Mouse (Mus musculus) lung, embryonic 16.5 days (tissue): ENCODE results near the gene Stxbp3. TPM values are rescaled to one million over a fixed set of nuclear protein-coding genes. Genes with fewer than 3 reads are reported as not detected.
"Not testable (repeated sequence)": the region's sequence is repeated elsewhere in the genome, so short reads cannot be mapped to it uniquely, and the experiment has no call there.

Experiments
- ATAC-seq: fragments of 200-750 bp; cut with Nextera tagmentation; 2 replicates; pipeline ENCODE4 v1.8.0; 2017; ENCODE audit warnings: low read depth, mild to moderate bottlenecking, moderate library complexity
- H3K27ac ChIP-seq: fragments of 300-500 bp; sonication (generic); 2 replicates; pipeline ENCODE4 v1.5.1; 2014; ENCODE audit warnings: mild to moderate bottlenecking, control low read depth, low read length
- H3K27me3 ChIP-seq: fragments of 300-500 bp; sonication (generic); 2 replicates; pipeline ENCODE4 v1.6.1; 2014; ENCODE audit warnings: low read depth, low read length, mixed read lengths; ENCODE audit not compliant: control insufficient read depth, insufficient read depth
- H3K36me3 ChIP-seq: fragments of 300-500 bp; sonication (generic); 2 replicates; pipeline ENCODE4 v1.6.1; 2014; ENCODE audit warnings: low read length; ENCODE audit not compliant: control insufficient read depth, insufficient read depth
- H3K4me1 ChIP-seq: fragments of 300-500 bp; sonication (generic); replicated peaks from 2 replicates; pipeline ENCODE4 v1.6.1; 2014; ENCODE audit warnings: low read length, mixed read lengths; ENCODE audit not compliant: control insufficient read depth, insufficient read depth
- H3K4me2 ChIP-seq: fragments of 300-500 bp; sonication (generic); 2 replicates; pipeline ENCODE4 v1.6.1; 2014; ENCODE audit warnings: low read depth, low read length, control low read depth
- H3K4me3 ChIP-seq: fragments of 300-500 bp; sonication (generic); 2 replicates; pipeline ENCODE4 v1.5.1; 2014; ENCODE audit warnings: mild to moderate bottlenecking, low read length, control low read depth
- H3K9ac ChIP-seq: fragments of 300-500 bp; sonication (generic); 2 replicates; pipeline ENCODE4 v1.6.1; 2014; ENCODE audit warnings: low read length, control low read depth
- H3K9me3 ChIP-seq: fragments of 300-500 bp; sonication (generic); 2 replicates; pipeline ENCODE4 v1.6.1; 2016; ENCODE audit warnings: low read length; ENCODE audit not compliant: control insufficient read depth
- WGBS: fragments of 180-500 bp; shearing (Covaris S2); extraction: QIAGEN DNeasy Blood & Tissue Kit; methylation state at CpG from one replicate; pipeline ENCODE4 v1.1.7; 2014; 5-methylcytosine and 5-hydroxymethylcytosine counted together
- polyA plus RNA-seq: library from polyadenylated mRNA; unstranded; fragments of >200 nt; fragmentation: Nextera tagmentation; extraction: Ambion mirVana; gene quantifications from 2 replicates; pipeline ENCODE4 v1.2.1, GENCODE M21; 2015

Gene Stxbp3
- polyA plus RNA-seq, 1 experiment from 2014 or later = 50.7 TPM

GRCm38 (mm10) chr3:108833717-108834116 is 6.6 kb downstream of the Stxbp3 start:
- not testable (repeated sequence) for H3K36me3 ChIP-seq, H3K27me3 ChIP-seq, H3K4me1 ChIP-seq, H3K9ac ChIP-seq, ATAC-seq, H3K4me3 ChIP-seq, H3K9me3 ChIP-seq, H3K27ac ChIP-seq, H3K4me2 ChIP-seq
- WGBS = 90% methylated on average over 1 of the region's 1 CpGs

DNA sequence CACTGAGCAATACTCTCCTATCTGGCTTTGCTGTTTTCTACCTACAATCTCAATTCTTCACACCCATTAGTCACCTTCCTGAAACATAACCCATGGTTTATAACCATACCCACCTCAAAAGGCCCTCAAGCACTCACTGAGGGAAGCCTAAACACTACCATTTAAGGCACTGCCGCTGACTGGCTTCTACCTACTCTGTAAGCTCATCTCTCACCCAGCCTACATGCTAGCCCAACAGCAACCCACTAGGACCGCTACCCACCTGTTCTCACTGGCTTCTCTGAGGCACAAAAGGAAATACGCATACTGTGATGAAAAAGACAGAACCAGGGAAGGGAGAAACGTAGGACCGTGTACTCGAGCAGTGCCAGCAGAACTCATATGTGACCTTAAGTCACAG is 8.6 kb downstream of the Stxbp3 start:
- 90% methylated on average over 6 of the region's 6 CpGs for WGBS
- no peak for ATAC-seq
- H3K36me3 ChIP-seq = peaks cover 5% of the 10 kb centered on the region; the same call in 1 of the 2 replicates
- peaks cover 2% of the 10 kb centered on the region; the same call in 1 of the 2 replicates for H3K4me1 ChIP-seq
- H3K27ac ChIP-seq = no peak overlapping the region
- no peaks in the 10 kb centered on the region for H3K27me3 ChIP-seq
- H3K9me3 ChIP-seq = no peaks in the 10 kb centered on the region
- no peak overlapping the region for H3K4me3 ChIP-seq
- H3K9ac ChIP-seq = no peak overlapping the region
- H3K4me2 ChIP-seq = no peak overlapping the region

- peak overlapping the region; percentile 65 for H3K27ac ChIP-seq
- H3K4me2 ChIP-seq = 0 out of 2 replicates have a peak overlapping the region, but pooled peaks have one; percentile 14
- no peak overlapping the region for H3K4me3 ChIP-seq
- peak; percentile 96 for ATAC-seq
- WGBS = 67% methylated on average over 11 of the region's 11 CpGs
- no peaks in the 10 kb centered on the region for H3K27me3 ChIP-seq
- no peaks in the 10 kb centered on the region for H3K9me3 ChIP-seq
- H3K36me3 ChIP-seq = peaks cover 9% of the 10 kb centered on the region; the same call in 1 of the 2 replicates
- no peak overlapping the region for H3K9ac ChIP-seq
- peaks cover 2% of the 10 kb centered on the region; the same call in 1 of the 2 replicates for H3K4me1 ChIP-seq
These were observed 9.8 kb downstream of the Stxbp3 start for GRCm38 (mm10) chr3:108830493-108830892.

DNA sequence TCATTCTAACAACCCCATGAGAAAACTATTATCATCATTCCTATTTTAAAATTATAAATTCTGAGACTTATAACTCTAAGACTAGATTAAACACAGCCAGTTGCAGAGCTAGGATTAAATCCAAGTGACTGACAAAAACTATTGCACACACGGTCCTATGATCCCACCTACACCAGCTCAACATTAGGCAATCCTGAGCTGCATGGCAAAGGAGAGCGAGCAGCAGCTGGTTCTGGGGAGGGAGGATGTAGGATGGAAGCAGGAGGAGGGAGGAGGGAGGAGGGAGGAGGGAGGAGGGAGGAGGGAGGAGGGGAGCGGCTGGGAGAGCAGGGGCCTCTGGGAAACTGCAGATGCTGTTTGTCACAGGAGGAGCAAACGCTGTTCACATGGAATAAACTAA is 24.7 kb downstream of the Stxbp3 start:
- H3K36me3 ChIP-seq = peaks cover 6% of the 10 kb centered on the region; the same call in 1 of the 2 replicates
- H3K9me3 ChIP-seq = no peaks in the 10 kb centered on the region
- WGBS = 61% methylated on average over 4 of the region's 4 CpGs
- no peak for ATAC-seq
- no peaks in the 10 kb centered on the region for H3K4me1 ChIP-seq
- H3K9ac ChIP-seq = no peak overlapping the region
- H3K27me3 ChIP-seq = no peaks in the 10 kb centered on the region
- H3K4me3 ChIP-seq = no peak overlapping the region
- no peak overlapping the region for H3K4me2 ChIP-seq
- H3K27ac ChIP-seq = no peak overlapping the region

DNA sequence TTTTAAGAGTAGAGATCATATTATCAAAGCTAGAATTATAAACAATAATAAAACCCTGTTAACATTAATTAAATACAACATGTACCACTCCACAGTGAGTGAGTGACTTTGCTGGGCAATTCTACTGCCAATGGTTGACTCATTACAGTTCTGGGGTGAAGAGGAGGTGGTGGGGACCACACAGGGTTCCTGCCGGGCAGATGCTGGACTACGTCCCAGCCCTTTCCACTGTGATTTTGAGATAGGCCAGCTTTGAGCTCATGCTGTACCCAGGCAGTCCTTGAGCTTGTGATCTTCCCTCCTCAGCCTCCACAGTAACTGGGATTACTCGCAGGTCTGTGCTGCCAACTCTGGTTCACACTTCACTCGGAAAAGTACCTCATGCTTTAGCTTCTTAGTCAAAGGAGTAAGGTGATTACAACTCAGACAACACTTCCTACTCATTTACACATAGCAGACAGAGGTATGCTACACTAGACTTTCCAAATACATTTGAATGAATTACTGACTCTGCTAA is 29.5 kb downstream of the Stxbp3 start:
- Histone ChIP-seq H3K9me3 (no peaks in the 10 kb centered on the region), H3K27me3 (no peaks in the 10 kb centered on the region), H3K36me3 (peaks cover 6% of the 10 kb centered on the region; the same call in 1 of the 2 replicates), H3K27ac (no peak overlapping the region), H3K4me2 (no peak overlapping the region), H3K9ac (no peak overlapping the region), H3K4me1 (no peaks in the 10 kb centered on the region), H3K4me3 (no peak overlapping the region)
- ATAC-seq = peak; percentile 78
- 57% methylated on average over 4 of the region's 4 CpGs for WGBS

DNA sequence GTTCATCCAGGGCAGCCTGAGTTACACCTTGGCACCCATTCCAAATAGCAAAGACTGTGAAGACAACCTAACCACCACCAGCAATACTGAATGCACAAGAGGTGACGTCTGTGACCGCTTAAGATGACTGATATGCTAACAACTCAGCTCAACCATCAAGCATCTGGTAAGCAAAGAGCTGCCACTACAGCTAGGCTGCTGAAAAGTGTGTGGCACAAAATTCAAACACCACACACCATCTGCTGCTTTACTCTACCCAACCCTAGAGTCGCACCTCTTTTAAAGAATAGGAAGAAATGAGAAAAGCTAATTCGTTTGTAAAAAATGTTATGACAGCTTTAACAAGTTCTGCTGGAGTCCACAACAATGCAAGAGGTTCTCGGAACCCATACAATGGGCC is 34.7 kb downstream of the Stxbp3 start:
- Histone ChIP-seq H3K9ac (no peak overlapping the region), H3K36me3 (peaks cover 30% of the 10 kb centered on the region), H3K27me3 (no peaks in the 10 kb centered on the region), H3K9me3 (no peaks in the 10 kb centered on the region), H3K4me1 (no peaks in the 10 kb centered on the region), H3K4me3 (no peak overlapping the region), H3K27ac (no peak overlapping the region), H3K4me2 (no peak overlapping the region)
- 80% methylated on average over 5 of the region's 5 CpGs for WGBS
- no peak for ATAC-seq

GRCm38 (mm10) chr3:108798375-108798774 is 42.0 kb downstream of the Stxbp3 start:
- H3K9me3 ChIP-seq = no peaks in the 10 kb centered on the region
- H3K27me3 ChIP-seq = no peaks in the 10 kb centered on the region
- H3K4me3 ChIP-seq = no peak overlapping the region
- no peak overlapping the region for H3K27ac ChIP-seq
- 68% methylated on average over 2 of the region's 2 CpGs for WGBS
- H3K4me2 ChIP-seq = no peak overlapping the region
- H3K4me1 ChIP-seq = no peaks in the 10 kb centered on the region
- no peak overlapping the region for H3K9ac ChIP-seq
- H3K36me3 ChIP-seq = peaks cover 48% of the 10 kb centered on the region
- no peak for ATAC-seq

DNA sequence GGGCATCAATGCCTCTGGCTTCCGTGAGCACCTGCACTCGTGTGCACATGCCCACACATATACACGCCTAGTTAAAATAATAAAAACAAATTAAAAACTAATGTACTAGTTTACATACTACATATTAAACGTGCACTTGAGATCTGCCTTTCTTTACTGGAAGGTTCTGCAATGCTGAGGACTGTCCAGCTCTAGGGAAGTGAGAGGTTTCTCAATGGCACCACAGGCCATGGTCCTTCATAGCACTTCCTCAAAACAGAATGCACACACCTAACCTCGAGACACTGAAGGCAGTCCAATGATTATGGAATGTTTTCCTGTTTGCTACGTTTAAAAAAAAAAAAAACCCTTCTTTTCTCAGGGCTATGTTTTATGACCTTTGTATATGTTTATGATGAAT is 42.6 kb downstream of the Stxbp3 start:
- no peak for ATAC-seq
- H3K4me3 ChIP-seq = no peak overlapping the region
- H3K27ac ChIP-seq = no peak overlapping the region
- no peaks in the 10 kb centered on the region for H3K9me3 ChIP-seq
- H3K4me1 ChIP-seq = no peaks in the 10 kb centered on the region
- no peak overlapping the region for H3K4me2 ChIP-seq
- no peaks in the 10 kb centered on the region for H3K27me3 ChIP-seq
- no peak overlapping the region for H3K9ac ChIP-seq
- H3K36me3 ChIP-seq = peaks cover 44% of the 10 kb centered on the region
- 83% methylated on average over 6 of the region's 6 CpGs for WGBS

- Histone ChIP-seq H3K4me1 (no peaks in the 10 kb centered on the region), H3K4me3 (no peak overlapping the region), H3K27me3 (no peaks in the 10 kb centered on the region), H3K36me3 (peaks cover 39% of the 10 kb centered on the region), H3K9ac (no peak overlapping the region), H3K4me2 (no peak overlapping the region), H3K27ac (no peak overlapping the region), H3K9me3 (no peaks in the 10 kb centered on the region)
- no peak for ATAC-seq
- WGBS = 83% methylated on average over 4 of the region's 4 CpGs
These were observed 43.9 kb downstream of the Stxbp3 start for GRCm38 (mm10) chr3:108796386-108796785.
